Mouse (Mus musculus) testis, adult 2 months (tissue): Measurements from ENCODE around the gene Snx9.
A peak's percentile ranks its signal among the peaks of the same experiment; 100 is the strongest.

Source experiments
- CTCF ChIP-seq: fragments of 200-500 bp; IDR thresholded peaks from 2 replicates; pipeline ENCODE4 v1.5.1; 2012; ENCODE audit warnings: low read depth, mild to moderate bottlenecking, inconsistent platforms, low read length, moderate library complexity; ENCODE audit not compliant: control insufficient read depth, insufficient read depth, insufficient replicate concordance
- POLR2A ChIP-seq: fragments of 200-500 bp; IDR thresholded peaks from 2 replicates; pipeline ENCODE4 v1.6.1; 2012; ENCODE audit warnings: low read depth, mild to moderate bottlenecking, inconsistent platforms, low read length, moderate library complexity; ENCODE audit not compliant: control insufficient read depth

GRCm38 (mm10) chr17:5923281-5923680 lies 82.2 kb downstream of the Snx9 start:
- TF ChIP-seq POLR2A, result no peak
- peak; percentile 37; the same call in 1 of the 2 replicates for TF ChIP-seq CTCF
